Mouse (Mus musculus) mouse trophoblast stem cell (cell line): ENCODE results near the gene Ppp2r5a.

Source experiments
- in situ Hi-C, 2 experiments: fragments of 300-500 bp; cut with MseI, MboI; formaldehyde crosslinking; loops; 2 replicates in 1 of 2; 3 replicates in 1 of 2; pipeline ENCODE4 v1.15.1; 2025

Ppp2r5a gene

GRCm38 (mm10) chr1:191380843-191381242 lies 22.2 kb downstream of the Ppp2r5a start:
- in situ Hi-C loops, result no loop called here

- in situ Hi-C loops, result no loop called here
These were observed 25.0 kb downstream of the Ppp2r5a start for GRCm38 (mm10) chr1:191378080-191378479.

GRCm38 (mm10) chr1:191375644-191375998 lies 27.5 kb downstream of the Ppp2r5a start:
- in situ Hi-C loops, result no loop called here

- in situ Hi-C loops, result no loop called here
These were observed 28.0 kb downstream of the Ppp2r5a start for GRCm38 (mm10) chr1:191374993-191375643.

GRCm38 (mm10) chr1:191369140-191369539 lies 33.9 kb downstream of the Ppp2r5a start:
- in situ Hi-C loops, result loop anchor here (10.0 kb wide), 2 partner anchors 166 to 186 kb away; no protein-coding TSS in a partner anchor

- in situ Hi-C loops, result loop anchor here (10.0 kb wide), 2 partner anchors 167 to 187 kb away; no protein-coding TSS in a partner anchor
These were observed 34.9 kb downstream of the Ppp2r5a start for GRCm38 (mm10) chr1:191368193-191368592.

GRCm38 (mm10) chr1:191364477-191364876 lies 38.6 kb downstream of the Ppp2r5a start:
- in situ Hi-C loops, result loop anchor here (10.0 kb wide), 2 partner anchors 170 to 190 kb away; no protein-coding TSS in a partner anchor

- in situ Hi-C loops, result loop anchor here (10.0 kb wide), 2 partner anchors 172 to 192 kb away; no protein-coding TSS in a partner anchor
These were observed 40.7 kb downstream of the Ppp2r5a start for GRCm38 (mm10) chr1:191362412-191362811.

GRCm38 (mm10) chr1:191359478-191359877 lies 43.6 kb downstream of the Ppp2r5a start:
- in situ Hi-C loops, result no loop called here

- in situ Hi-C loops, result no loop called here
These were observed 46.1 kb downstream of the Ppp2r5a start for GRCm38 (mm10) chr1:191356936-191357335.

GRCm38 (mm10) chr1:191353836-191354235 lies 49.2 kb downstream of the Ppp2r5a start:
- in situ Hi-C loops, result no loop called here

- in situ Hi-C loops, result no loop called here
These were observed 50.1 kb downstream of the Ppp2r5a start for GRCm38 (mm10) chr1:191352786-191353488.

GRCm38 (mm10) chr1:191350355-191350754 lies 52.7 kb downstream of the Ppp2r5a start:
- in situ Hi-C loops, result no loop called here

GRCm38 (mm10) chr1:191349486-191350037 lies 53.5 kb downstream of the Ppp2r5a start:
- in situ Hi-C loops, result no loop called here

- in situ Hi-C loops, result no loop called here
These were observed 54.1 kb downstream of the Ppp2r5a start for GRCm38 (mm10) chr1:191348996-191349395.

GRCm38 (mm10) chr1:191348592-191348991 lies 54.5 kb downstream of the Ppp2r5a start:
- in situ Hi-C loops, result no loop called here

- in situ Hi-C loops, result no loop called here
These were observed 55.5 kb downstream of the Ppp2r5a start for GRCm38 (mm10) chr1:191347602-191348001.

- in situ Hi-C loops, result no loop called here
These were observed 62.5 kb downstream of the Ppp2r5a start for GRCm38 (mm10) chr1:191340530-191340929.

- in situ Hi-C loops, result no loop called here
These were observed 63.2 kb downstream of the Ppp2r5a start for GRCm38 (mm10) chr1:191339876-191340275.

GRCm38 (mm10) chr1:191334500-191334899 lies 68.6 kb downstream of the Ppp2r5a start:
- in situ Hi-C loops, result no loop called here

GRCm38 (mm10) chr1:191330356-191330755 lies 72.7 kb downstream of the Ppp2r5a start:
- in situ Hi-C loops, result no loop called here

- in situ Hi-C loops, result no loop called here
These were observed 75.0 kb downstream of the Ppp2r5a start for GRCm38 (mm10) chr1:191328019-191328441.

GRCm38 (mm10) chr1:191327258-191327657 lies 75.8 kb downstream of the Ppp2r5a start:
- in situ Hi-C loops, result no loop called here
